Mouse (Mus musculus) thymus, adult 2 months (tissue): Measurements from ENCODE around the gene Adam1a. TPM values are rescaled to one million over a fixed set of nuclear protein-coding genes. Genes with fewer than 3 reads are reported as not detected.

Experiments used
- DNase-seq: peaks from one replicate; pipeline ENCODE4 v3.0.0; 2021
- H3K27ac ChIP-seq: fragments of 200-500 bp; 2 replicates; pipeline ENCODE4 v1.5.1; 2012; ENCODE audit warnings: low read length, control low read depth; ENCODE audit not compliant: control insufficient read depth, insufficient read depth
- H3K27me3 ChIP-seq: fragments of 200-500 bp; 2 replicates; pipeline ENCODE4 v1.6.1; 2012; ENCODE audit warnings: mild to moderate bottlenecking, low read length, moderate library complexity, mixed read lengths; ENCODE audit not compliant: control insufficient read depth, insufficient read depth
- H3K36me3 ChIP-seq: fragments of 200-500 bp; 2 replicates; pipeline ENCODE4 v1.6.1; 2012; ENCODE audit warnings: mild to moderate bottlenecking, low read length, moderate library complexity; ENCODE audit not compliant: control insufficient read depth, insufficient read depth
- H3K4me1 ChIP-seq: fragments of 200-500 bp; replicated peaks from 2 replicates; pipeline ENCODE4 v1.6.1; 2012; ENCODE audit warnings: low read length; ENCODE audit not compliant: control insufficient read depth, insufficient read depth
- H3K4me3 ChIP-seq: fragments of 200-500 bp; 2 replicates; pipeline ENCODE4 v1.5.1; 2012; ENCODE audit warnings: mild to moderate bottlenecking, low read length, control low read depth, moderate library complexity; ENCODE audit not compliant: control insufficient read depth, insufficient read depth
- CTCF ChIP-seq: fragments of 200-500 bp; IDR thresholded peaks from 2 replicates; pipeline ENCODE4 v1.5.1; 2012; ENCODE audit warnings: mild to moderate bottlenecking, control low read depth, low read length, moderate library complexity, borderline replicate concordance; ENCODE audit not compliant: control insufficient read depth, poor library complexity, insufficient read depth; ENCODE audit errors: extremely low read depth
- POLR2A ChIP-seq: fragments of 200-500 bp; IDR thresholded peaks from 2 replicates; pipeline ENCODE4 v1.6.1; 2012; ENCODE audit warnings: mild to moderate bottlenecking, low read length, control low read depth, moderate library complexity; ENCODE audit not compliant: control insufficient read depth, poor library complexity, insufficient read depth; ENCODE audit errors: extremely low read depth
- WGBS: fragments of 180-500 bp; shearing (Covaris S2); methylation state at CpG from one replicate; pipeline ENCODE4 v1.1.7; 2018; 5-methylcytosine and 5-hydroxymethylcytosine counted together
- polyA plus RNA-seq: library from polyadenylated mRNA; depleted of rRNA; stranded (reverse); fragments of >200 nt; gene quantifications from 2 replicates; pipeline ENCODE4 v1.2.3, GENCODE M21; 2012

Gene Adam1a
- polyA plus RNA-seq, 1 experiment = 6.8 TPM

DNA sequence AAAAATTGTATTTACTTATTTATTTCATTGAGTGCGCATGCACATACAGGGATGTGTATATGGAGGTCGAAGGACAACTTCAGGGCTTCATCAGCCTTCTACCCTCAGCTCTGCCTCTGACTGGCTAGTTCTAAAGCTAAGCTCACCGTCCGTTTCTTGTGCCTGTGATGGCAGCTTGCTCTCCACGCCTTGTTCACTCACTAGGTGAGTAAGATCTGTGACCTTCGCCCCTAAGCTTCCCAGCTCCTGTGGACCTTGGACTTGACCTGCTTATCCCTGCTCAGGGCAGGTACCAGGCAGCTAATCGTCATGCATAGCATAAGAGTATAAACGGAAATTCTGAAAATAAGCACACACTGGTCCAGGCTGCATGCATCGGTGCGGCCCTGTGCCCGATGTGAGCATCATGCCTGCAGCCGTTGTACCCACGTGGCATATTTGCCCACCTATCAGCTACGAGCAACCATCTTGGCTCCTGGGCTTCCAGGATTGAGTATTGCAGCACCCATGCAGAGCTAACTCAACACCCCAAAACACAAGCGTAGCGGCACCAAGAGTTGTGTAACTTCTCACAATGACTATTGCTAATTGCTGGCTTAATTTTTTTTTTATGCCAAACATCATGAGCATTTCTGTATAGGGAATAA lies 20.9 kb upstream of the Adam1a start:
- TF ChIP-seq POLR2A = no peak
- Histone ChIP-seq H3K27ac (no peak overlapping the region), H3K4me3 (no peak overlapping the region), H3K4me1 (peaks cover 8% of the 10 kb centered on the region), H3K27me3 (no peaks in the 10 kb centered on the region), H3K36me3 (no peaks in the 10 kb centered on the region)
- no peak for DNase-seq
- WGBS = 95% methylated on average over 16 of the region's 16 CpGs

DNA sequence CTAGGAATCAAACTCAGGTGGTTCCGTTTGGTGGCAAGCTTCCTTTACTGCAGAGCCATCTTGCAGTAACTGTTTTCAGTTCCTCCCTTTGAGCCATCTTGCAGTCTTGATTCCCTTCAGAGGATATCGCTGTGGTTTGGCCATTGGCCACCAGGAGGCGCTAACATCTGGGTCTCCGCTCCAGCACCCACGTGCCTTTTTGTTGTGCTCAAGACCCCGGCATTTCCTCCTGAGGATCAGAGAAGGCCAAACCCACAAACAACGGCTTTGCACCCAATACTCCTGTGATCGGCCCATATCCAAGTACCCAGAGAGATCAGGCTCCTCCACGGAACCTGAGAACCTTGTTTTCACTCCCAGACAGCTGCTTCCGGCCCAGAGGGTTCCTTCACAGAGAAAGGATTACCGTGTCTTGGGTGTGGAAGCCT lies 19.2 kb upstream of the Adam1a start:
- Histone ChIP-seq H3K27me3 (no peaks in the 10 kb centered on the region), H3K27ac (peak overlapping the region; percentile 68; the same call in 1 of the 2 replicates), H3K4me1 (peaks cover 8% of the 10 kb centered on the region), H3K36me3 (no peaks in the 10 kb centered on the region), H3K4me3 (peak overlapping the region; percentile 44)
- TF ChIP-seq POLR2A (no peak), CTCF (peak; percentile 95)
- WGBS = 4% methylated on average over 11 of the region's 11 CpGs
- DNase-seq = peak; percentile 92

DNA sequence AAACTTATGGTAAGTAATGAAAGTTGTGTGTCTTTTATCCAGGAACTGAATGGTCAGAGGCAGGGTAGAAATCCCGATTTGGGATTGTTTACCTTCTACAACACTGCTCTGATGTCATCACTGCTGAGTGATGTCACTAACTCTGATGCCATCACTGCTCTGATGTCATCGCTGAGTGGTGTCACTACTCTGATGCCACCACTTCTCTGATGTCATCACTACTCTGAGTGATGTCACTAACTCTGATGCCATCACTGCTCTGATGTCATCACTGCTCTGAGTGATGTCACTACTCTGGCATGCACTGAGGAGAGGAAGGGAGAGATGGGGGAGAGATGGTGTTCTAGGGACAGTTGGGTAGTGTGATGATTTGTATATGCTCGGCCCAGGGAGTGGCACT lies 17.2 kb upstream of the Adam1a start:
- WGBS = 92% methylated on average over 3 of the region's 3 CpGs
- H3K4me1 ChIP-seq = peaks cover 8% of the 10 kb centered on the region
- no peak for TF ChIP-seq CTCF
- TF ChIP-seq POLR2A = no peak

DNA sequence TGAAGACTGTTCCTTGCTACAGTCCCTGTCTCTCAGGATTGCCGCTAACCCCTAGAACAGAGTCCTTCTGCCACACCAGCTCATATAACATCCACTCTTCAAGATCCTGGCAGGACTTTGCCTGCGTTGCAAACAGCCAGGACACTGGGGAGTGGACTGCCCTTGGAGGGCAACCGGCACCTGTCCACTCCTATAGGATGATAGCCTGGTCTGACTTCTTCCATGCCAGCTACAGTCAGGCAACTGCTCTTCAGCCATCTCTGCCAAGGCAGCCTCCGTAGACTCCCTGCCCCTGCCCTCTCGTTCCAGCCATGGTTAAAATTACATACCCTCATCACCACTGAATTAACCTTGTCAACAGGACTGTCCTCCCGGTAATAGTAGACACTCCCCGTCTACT lies 3.9 kb upstream of the Adam1a start:
- no peak for DNase-seq
- Histone ChIP-seq H3K4me1 (peaks cover 7% of the 10 kb centered on the region), H3K27me3 (no peaks in the 10 kb centered on the region), H3K36me3 (no peaks in the 10 kb centered on the region), H3K27ac (no peak overlapping the region), H3K4me3 (no peak overlapping the region)
- 91% methylated on average over 7 of the region's 7 CpGs for WGBS
- TF ChIP-seq POLR2A (no peak), CTCF (no peak)

More for the DNA sequence above, 17.2 kb upstream of the Adam1a start:
- no peak overlapping the region for H3K27ac ChIP-seq
- DNase-seq = no peak
- H3K36me3 ChIP-seq = no peaks in the 10 kb centered on the region
- no peaks in the 10 kb centered on the region for H3K27me3 ChIP-seq
- no peak overlapping the region for H3K4me3 ChIP-seq

DNA sequence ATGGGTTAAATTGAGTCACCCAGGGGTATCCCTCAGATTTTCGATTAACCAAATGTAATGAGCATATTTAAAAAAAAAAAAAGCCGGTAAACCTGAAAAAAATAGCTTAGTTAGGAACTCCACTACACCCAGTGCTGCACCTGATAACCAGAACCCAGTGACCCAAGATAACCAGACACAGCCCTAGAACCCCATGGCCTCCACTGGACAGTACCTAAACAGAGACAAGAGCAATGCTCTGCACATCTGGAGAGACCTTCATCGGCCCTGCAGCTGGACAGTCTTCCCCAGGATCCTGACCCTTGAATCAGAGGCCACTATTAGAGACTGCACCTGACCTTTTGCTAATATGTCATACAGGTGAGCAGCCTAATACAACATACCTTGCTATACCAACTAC lies 1.8 kb upstream of the Adam1a start:
- H3K4me1 ChIP-seq = peaks cover 10% of the 10 kb centered on the region
- H3K27ac ChIP-seq = no peak overlapping the region
- H3K36me3 ChIP-seq = no peaks in the 10 kb centered on the region
- no peaks in the 10 kb centered on the region for H3K27me3 ChIP-seq
- no peak overlapping the region for H3K4me3 ChIP-seq
- 86% methylated on average over 3 of the region's 3 CpGs for WGBS
- TF ChIP-seq POLR2A (no peak), CTCF (no peak)
- no peak for DNase-seq

DNA sequence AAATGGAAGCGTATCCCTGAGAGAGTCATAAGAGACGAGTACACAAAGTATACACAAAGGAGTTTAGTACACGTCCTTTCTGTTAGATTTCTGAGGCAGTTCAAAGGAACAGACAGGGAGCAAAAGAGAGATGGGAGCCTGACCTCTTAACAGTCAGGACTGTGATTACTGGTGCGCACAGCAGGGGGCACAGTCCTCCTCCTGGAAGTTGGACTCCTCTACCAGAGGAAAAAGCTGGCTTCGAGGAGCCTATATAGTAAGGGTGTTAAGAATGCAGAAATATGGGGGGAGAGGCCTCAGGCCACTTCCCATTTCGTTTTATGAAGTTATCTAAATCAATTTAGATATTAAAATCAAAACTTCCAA lies 1.2 kb upstream of the Adam1a start:
- Histone ChIP-seq H3K27ac (no peak overlapping the region), H3K4me1 (peaks cover 10% of the 10 kb centered on the region), H3K4me3 (peak overlapping the region; percentile 98), H3K36me3 (no peaks in the 10 kb centered on the region), H3K27me3 (no peaks in the 10 kb centered on the region)
- DNase-seq = peak; percentile 37
- 10% methylated on average over 6 of the region's 6 CpGs for WGBS
- TF ChIP-seq CTCF = no peak
- TF ChIP-seq POLR2A = no peak

DNA sequence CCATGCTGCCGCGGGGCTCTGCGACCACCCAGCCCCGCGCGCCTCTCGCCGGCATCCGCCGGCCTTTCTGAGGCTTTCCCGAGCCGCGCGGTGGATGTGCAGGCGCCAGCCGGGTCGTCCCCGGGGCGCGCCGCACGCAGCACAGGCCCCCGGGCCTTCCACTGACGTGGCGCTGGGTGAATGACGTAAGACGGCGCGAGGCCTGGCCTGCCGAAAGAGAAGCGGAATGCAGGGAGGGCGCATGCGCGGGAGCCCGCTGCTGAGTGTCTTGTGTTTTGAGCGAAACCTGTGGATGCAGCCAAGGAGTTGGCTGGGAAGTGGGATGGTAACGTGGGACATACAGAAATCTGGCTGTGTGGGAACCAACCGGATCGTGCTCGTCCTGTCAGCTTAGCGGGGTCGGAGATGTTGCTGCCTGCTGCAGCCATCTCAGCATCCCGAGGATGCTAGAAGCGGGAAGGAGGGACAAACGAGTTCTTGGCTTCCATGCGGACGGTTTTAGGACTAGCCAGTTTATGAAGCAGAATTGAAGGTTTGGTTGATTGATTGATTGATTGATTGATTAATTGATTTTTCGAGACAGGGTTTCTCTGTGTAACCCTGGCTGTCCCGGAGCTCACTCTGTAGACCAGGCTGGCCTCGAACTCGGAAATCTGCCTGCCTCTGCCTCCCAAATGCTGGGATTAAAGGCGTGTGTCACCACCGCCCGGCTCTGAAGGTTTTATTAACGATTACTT lies 679 bp upstream of the Adam1a start, which contains the start of gene Mapkapk5:
Gene Mapkapk5, minus strand, starts transcription at position 113 of the 737 bp plus-strand sequence.
- peak; percentile 93 for DNase-seq
- TF ChIP-seq CTCF (no peak), POLR2A (peak; percentile 70)

More for the DNA sequence above, 679 bp upstream of the Adam1a start, which contains the start of gene Mapkapk5:
- Histone ChIP-seq H3K27ac (peak within 1 kb of the TSS; percentile 23; the same call in 1 of the 2 replicates), H3K4me1 (peaks cover 10% of the 10 kb centered on the region), H3K4me3 (peak within 1 kb of the TSS; percentile 98), H3K27me3 (no peaks in the 10 kb centered on the region), H3K36me3 (no peaks in the 10 kb centered on the region)
- WGBS = 1% methylated on average over 55 of the region's 55 CpGs
